Mouse (Mus musculus): ENCODE measurements around the gene Pars2. TPM values are rescaled to one million over a fixed set of nuclear protein-coding genes. Genes with fewer than 3 reads are reported as not detected.

Gene Pars2
- polyA plus RNA-seq (2015; fragmentation: Nextera tagmentation; extraction: Ambion mirVana) = 14.6 and 14.8 TPM in 2 replicates

DNA sequence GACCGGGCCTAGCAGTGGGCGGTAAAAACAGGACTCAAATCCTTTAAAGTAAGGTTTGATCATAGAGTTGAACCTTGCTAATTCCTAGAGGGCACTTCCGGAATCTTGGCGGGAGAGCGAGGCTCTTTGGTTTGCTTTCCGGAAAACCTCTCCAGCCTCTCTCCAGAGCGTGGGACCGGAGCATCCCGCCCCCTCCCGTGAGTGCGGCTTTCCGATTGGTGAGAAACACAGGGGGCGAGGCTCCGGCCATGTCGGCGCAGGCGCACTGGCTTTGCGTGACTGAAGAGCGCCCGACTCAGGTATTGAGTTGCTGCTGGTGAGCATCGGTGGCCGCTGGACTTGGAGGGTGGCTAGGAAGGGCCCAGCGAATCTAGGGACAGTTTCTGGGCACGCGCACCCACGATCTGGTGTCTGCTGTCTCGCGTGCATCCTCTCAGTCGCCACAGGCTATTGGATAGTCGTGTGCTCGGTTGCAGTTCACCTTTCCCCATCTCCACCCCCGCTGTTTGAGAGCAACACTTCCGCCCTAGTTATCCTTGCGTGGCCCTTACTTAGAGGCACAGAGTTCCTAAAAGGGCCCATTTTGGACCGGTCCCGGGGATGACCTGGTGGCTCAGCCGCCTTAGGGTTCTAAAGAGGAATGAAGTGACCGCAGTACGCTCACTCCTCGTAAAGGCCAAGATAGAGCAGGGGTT, at the start of gene Pars2:
Pars2 (plus strand) TSS at position 237 of the 695 bp plus-strand sequence.
- 3% methylated on average over 40 of the region's 40 CpGs for WGBS

DNA sequence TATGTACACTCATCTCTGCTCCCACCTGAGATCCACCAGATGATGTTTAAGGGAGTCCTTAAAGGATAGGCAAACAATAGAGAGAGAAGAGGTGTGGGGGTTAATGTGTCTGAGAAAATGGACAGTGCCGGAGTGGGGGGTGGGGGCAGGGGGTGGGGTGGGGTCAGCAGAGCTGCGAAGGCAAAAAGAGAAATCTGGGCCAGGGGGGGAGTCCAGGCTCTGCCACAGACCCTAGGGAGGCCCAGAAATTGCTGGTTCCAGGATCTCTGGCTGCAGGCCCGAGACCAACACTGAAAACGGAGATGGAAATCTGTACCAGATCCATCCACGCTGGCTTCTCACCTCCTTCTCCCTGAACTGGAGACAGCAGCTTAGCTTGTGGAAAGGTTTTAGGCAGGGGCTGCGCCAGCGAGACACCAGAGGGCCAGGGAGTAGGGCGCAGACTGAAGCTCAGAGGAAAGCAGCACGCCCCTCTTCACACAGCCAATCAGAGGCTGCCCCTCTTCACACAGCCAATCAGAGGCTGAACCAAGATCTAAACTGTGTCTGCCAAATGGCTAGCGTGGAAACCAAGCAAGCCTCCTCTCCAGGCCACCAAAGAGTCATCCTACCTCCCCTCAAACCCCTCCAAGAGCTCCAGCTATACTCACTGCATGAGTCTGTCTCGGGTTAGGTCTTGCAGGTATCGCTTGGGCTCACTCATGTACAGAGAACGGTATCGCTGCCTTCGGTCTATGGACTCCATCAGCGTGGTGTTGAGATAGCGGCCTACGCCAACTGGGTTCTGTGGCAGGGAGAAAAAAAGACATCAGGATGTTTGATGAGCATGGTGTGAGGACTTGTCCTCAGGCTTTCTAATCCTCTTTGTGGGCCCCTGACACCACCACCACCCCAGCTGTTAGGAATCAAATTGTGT, 44.0 kb upstream of the Pars2 start:
- 0 out of 2 replicates have a peak overlapping the region, but pooled peaks have one; percentile 11 for H3K9ac ChIP-seq
- H3K27ac ChIP-seq = no peak overlapping the region
- WGBS = 41% methylated on average over 18 of the region's 18 CpGs
- H3K4me2 ChIP-seq = peak overlapping the region; percentile 48
- no peaks in the 10 kb centered on the region for H3K36me3 ChIP-seq
- H3K27me3 ChIP-seq = no peaks in the 10 kb centered on the region
- ATAC-seq (ENCODE audit: insufficient number of reproducible peaks, insufficient read depth, low FRiP score, low TSS enrichment, low read depth) = peak; percentile 83
- H3K4me1 ChIP-seq = peaks cover 8% of the 10 kb centered on the region
- peak overlapping the region; percentile 10; the same call in 1 of the 2 replicates for H3K4me3 ChIP-seq
- no peaks in the 10 kb centered on the region for H3K9me3 ChIP-seq

More for the DNA sequence above, at the start of gene Pars2:
- Histone ChIP-seq H3K4me1 (peaks cover 15% of the 10 kb centered on the region), H3K4me3 (peak within 1 kb of the TSS; percentile 75), H3K36me3 (peaks cover 30% of the 10 kb centered on the region), H3K9ac (peak within 1 kb of the TSS; percentile 87), H3K4me2 (peak within 1 kb of the TSS; percentile 90), H3K27ac (peak within 1 kb of the TSS; percentile 82), H3K9me3 (no peaks in the 10 kb centered on the region), H3K27me3 (peaks cover 21% of the 10 kb centered on the region; the same call in 1 of the 2 replicates)
- ATAC-seq (ENCODE audit: insufficient number of reproducible peaks, insufficient read depth, low FRiP score, low TSS enrichment, low read depth) = peak; percentile 97

DNA sequence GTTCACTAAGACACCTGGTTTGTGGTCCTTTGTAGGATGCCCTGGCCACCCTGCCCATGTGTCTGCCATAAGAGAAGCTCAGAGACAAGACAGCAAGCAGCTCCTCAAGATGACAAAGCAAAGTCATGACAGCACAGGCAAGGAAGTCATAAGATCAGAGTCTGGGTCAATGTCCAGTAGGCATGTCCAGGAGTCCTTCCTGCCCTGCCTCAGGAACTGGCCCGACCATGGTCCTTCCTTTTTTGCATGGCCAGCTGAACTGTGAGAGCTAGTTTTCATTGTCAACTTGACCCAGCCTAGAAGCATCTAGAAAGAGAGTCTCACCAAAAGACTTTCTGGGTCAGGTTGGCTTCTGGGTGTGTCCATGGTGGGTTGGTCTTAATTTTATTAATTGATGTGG, 43.0 kb upstream of the Pars2 start:
- no peaks in the 10 kb centered on the region for H3K36me3 ChIP-seq
- no peak overlapping the region for H3K4me3 ChIP-seq
- no peak for ATAC-seq (ENCODE audit: insufficient number of reproducible peaks, insufficient read depth, low FRiP score, low TSS enrichment, low read depth)
- no peaks in the 10 kb centered on the region for H3K9me3 ChIP-seq
- H3K9ac ChIP-seq = no peak overlapping the region
- WGBS = 96% methylated on average over 1 of the region's 1 CpGs
- H3K27me3 ChIP-seq = no peaks in the 10 kb centered on the region
- no peak overlapping the region for H3K4me2 ChIP-seq
- peaks cover 8% of the 10 kb centered on the region for H3K4me1 ChIP-seq
- H3K27ac ChIP-seq = no peak overlapping the region

DNA sequence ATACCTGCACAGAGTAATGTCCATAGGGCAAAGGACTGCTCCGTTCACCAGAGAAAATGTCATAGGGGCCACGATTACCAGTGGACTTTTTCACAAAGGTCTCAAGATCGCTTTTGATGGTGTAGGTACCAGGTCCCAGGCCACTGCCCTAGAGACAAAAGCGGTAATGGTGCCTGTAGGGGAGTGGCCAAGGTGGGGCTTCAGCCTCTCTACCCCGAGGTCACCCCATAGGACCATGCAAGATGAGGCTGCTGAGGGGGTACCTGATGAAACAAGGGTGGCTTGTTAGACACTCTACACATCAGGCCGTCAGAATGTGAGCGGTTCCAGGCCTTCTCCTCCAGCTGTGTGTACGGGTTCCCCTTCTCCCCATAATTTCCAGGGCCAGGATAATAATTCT, 37.8 kb upstream of the Pars2 start:
- no peak for ATAC-seq (ENCODE audit: insufficient number of reproducible peaks, insufficient read depth, low FRiP score, low TSS enrichment, low read depth)
- Histone ChIP-seq H3K9ac (no peak overlapping the region), H3K4me3 (no peak overlapping the region), H3K9me3 (no peaks in the 10 kb centered on the region), H3K27ac (no peak overlapping the region), H3K36me3 (no peaks in the 10 kb centered on the region), H3K4me2 (no peak overlapping the region), H3K4me1 (peaks cover 13% of the 10 kb centered on the region), H3K27me3 (peaks cover 10% of the 10 kb centered on the region)
- 73% methylated on average over 8 of the region's 8 CpGs for WGBS

DNA sequence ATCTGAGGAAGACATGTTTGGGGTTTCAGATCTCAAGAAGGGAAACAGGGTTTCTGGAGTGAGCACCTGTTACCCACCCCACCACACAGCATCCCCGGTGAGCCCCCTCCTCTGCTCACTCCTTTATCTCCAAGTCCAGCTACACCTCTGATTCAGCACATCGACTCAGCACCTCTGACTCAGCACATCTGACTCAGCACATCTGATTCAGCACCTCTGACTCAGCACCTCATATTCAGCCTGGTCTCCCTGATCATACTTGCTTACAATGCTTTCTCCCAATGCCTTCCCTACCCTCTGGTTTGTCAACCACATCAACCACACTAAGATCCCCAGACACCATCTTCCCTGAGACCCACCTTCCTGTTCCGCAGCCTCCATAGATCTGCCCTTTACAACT, 37.3 kb upstream of the Pars2 start:
- Histone ChIP-seq H3K9me3 (no peaks in the 10 kb centered on the region), H3K27me3 (peaks cover 10% of the 10 kb centered on the region), H3K27ac (no peak overlapping the region), H3K4me2 (no peak overlapping the region), H3K4me1 (peaks cover 13% of the 10 kb centered on the region), H3K9ac (no peak overlapping the region), H3K36me3 (no peaks in the 10 kb centered on the region), H3K4me3 (no peak overlapping the region)
- 75% methylated on average over 3 of the region's 3 CpGs for WGBS
- ATAC-seq (ENCODE audit: insufficient number of reproducible peaks, insufficient read depth, low FRiP score, low TSS enrichment, low read depth) = no peak

DNA sequence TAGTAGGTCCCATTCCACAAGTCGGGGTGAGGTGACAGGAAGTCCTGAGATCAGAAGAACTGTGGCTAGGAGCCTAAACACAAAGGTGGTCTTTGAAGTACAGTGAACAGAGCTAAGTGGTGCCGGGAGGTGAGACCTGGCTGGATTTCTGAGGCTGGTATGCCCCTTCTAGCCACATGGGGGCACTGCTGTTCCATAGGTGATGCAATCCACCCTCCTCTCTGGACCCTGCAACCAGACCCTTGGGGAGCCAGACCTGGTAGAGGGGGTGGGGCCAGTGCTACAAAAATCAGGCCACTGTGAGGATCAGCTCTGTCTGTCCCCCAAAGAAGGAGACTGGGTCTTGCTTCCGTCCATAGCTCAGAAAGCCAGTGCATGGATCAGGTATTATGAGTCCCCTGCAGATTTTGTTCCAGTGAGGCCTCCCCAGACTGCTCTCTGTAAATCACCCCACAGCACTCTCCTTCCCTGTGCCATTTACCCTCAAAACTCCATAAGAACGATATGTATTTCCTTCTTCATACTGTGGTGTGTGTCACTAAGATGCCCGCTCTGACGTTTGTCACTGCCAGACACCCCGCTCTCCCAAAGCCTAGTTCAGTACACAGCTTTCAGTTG, 36.6 kb upstream of the Pars2 start:
- Histone ChIP-seq H3K4me2 (no peak overlapping the region), H3K27ac (no peak overlapping the region), H3K36me3 (no peaks in the 10 kb centered on the region), H3K9me3 (no peaks in the 10 kb centered on the region), H3K4me1 (peaks cover 13% of the 10 kb centered on the region), H3K27me3 (peaks cover 15% of the 10 kb centered on the region), H3K9ac (no peak overlapping the region), H3K4me3 (no peak overlapping the region)
- WGBS = 42% methylated on average over 7 of the region's 7 CpGs
- ATAC-seq (ENCODE audit: insufficient number of reproducible peaks, insufficient read depth, low FRiP score, low TSS enrichment, low read depth) = no peak

DNA sequence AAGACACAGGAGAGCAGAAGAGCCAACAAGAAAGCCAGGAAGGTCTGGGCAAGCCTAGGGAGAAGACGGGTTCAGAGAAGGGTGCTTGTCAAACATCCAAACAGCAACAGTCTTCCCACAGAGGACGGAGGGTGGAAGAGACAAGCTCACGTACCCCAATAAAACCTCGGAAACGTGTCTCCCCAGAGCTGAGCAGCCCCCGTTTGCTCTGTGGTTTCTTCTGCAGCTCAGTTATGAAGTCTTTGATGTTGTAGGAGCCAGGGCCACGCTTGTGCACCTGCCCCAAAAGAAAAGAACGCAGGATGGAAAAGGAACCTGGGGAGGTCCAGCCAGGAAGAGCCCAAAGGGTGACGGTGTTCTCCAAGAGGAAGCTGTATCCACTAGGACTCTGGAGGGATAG, 36.0 kb upstream of the Pars2 start:
- Histone ChIP-seq H3K4me3 (no peak overlapping the region), H3K36me3 (no peaks in the 10 kb centered on the region), H3K4me2 (no peak overlapping the region), H3K27ac (no peak overlapping the region), H3K27me3 (peaks cover 15% of the 10 kb centered on the region), H3K9ac (no peak overlapping the region), H3K4me1 (peaks cover 13% of the 10 kb centered on the region), H3K9me3 (no peaks in the 10 kb centered on the region)
- 76% methylated on average over 9 of the region's 9 CpGs for WGBS
- ATAC-seq (ENCODE audit: insufficient number of reproducible peaks, insufficient read depth, low FRiP score, low TSS enrichment, low read depth) = no peak

DNA sequence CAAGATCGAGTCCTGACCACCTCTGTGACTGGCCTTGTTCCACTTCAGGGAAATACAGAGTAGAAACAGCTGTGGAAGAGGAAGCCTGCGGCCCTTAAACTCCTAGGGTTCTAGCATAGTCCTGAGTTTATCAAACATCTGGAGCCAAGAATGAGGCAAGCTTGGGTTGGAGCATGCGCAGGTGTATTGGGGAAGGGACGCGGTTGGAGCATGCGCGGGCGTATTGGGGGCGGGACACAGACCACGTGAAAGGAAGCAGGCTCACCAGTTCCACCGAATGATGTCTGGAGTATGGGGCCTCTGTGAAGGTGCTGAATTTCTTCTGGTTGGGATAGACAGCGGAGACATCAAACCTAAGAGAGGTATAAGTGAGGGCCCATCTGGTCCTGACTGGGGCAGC, 35.2 kb upstream of the Pars2 start:
- Histone ChIP-seq H3K9me3 (no peaks in the 10 kb centered on the region), H3K4me2 (no peak overlapping the region), H3K36me3 (no peaks in the 10 kb centered on the region), H3K4me1 (peaks cover 13% of the 10 kb centered on the region), H3K4me3 (no peak overlapping the region), H3K27me3 (peaks cover 15% of the 10 kb centered on the region), H3K9ac (no peak overlapping the region), H3K27ac (no peak overlapping the region)
- 73% methylated on average over 12 of the region's 12 CpGs for WGBS
- ATAC-seq (ENCODE audit: insufficient number of reproducible peaks, insufficient read depth, low FRiP score, low TSS enrichment, low read depth) = no peak

DNA sequence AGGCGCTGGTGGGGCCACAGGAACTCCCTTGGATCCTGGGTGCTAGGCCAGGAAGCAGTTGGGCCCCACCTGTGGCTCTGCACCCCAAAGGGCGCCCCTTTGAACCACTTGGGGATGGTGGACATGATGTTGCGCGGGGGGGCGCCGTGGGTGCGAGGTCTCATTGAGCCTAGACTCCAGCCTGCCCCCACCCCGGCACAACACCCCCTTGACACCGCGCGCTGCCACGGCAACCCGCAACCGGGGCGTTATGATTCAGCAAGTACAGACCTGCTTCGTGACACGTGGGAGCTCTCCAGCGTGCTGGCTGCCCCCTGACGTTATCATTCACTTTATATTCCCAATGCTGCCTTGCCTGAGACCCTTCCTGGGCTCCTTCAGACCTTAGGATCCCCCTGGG, 33.8 kb upstream of the Pars2 start, which contains the start of gene Lexm:
Lexm (minus strand) TSS at position 186 of the 400 bp plus-strand sequence.
- Histone ChIP-seq H3K4me2 (peak within 1 kb of the TSS; percentile 52), H3K4me3 (no peak within 1 kb of the TSS), H3K36me3 (no peaks in the 10 kb centered on the region), H3K9ac (no peak within 1 kb of the TSS), H3K27me3 (peaks cover 28% of the 10 kb centered on the region), H3K27ac (no peak within 1 kb of the TSS), H3K4me1 (peaks cover 17% of the 10 kb centered on the region), H3K9me3 (no peaks in the 10 kb centered on the region)
- WGBS = 1% methylated on average over 15 of the region's 19 CpGs
- no peak for ATAC-seq (ENCODE audit: insufficient number of reproducible peaks, insufficient read depth, low FRiP score, low TSS enrichment, low read depth)

DNA sequence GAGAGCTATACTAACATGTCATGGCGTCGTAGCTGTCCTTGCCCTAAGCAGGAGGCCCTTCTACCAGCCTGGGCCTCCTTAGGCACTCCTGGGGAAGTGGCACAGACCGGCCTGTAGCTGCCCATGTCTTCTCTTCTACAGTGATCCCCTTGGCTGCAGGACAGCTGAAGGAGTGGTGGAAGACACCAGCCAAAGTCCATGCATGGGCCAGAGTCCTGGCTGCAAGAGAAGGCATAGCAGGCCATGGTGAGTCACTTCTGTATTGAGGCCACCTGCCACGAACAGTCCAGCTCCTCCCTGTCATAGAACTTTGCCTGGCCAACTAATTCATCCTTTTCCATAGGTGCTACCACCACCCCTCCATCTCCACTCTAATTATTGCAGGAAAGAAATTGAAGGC, 32.0 kb upstream of the Pars2 start:
- WGBS = 80% methylated on average over 4 of the region's 4 CpGs
- ATAC-seq (ENCODE audit: insufficient number of reproducible peaks, insufficient read depth, low FRiP score, low TSS enrichment, low read depth) = no peak
- no peak overlapping the region for H3K27ac ChIP-seq
- H3K4me1 ChIP-seq = peaks cover 20% of the 10 kb centered on the region
- H3K36me3 ChIP-seq = no peaks in the 10 kb centered on the region
- H3K4me3 ChIP-seq = no peak overlapping the region
- H3K9me3 ChIP-seq = no peaks in the 10 kb centered on the region
- peaks cover 46% of the 10 kb centered on the region for H3K27me3 ChIP-seq
- H3K9ac ChIP-seq = no peak overlapping the region
- H3K4me2 ChIP-seq = no peak overlapping the region

DNA sequence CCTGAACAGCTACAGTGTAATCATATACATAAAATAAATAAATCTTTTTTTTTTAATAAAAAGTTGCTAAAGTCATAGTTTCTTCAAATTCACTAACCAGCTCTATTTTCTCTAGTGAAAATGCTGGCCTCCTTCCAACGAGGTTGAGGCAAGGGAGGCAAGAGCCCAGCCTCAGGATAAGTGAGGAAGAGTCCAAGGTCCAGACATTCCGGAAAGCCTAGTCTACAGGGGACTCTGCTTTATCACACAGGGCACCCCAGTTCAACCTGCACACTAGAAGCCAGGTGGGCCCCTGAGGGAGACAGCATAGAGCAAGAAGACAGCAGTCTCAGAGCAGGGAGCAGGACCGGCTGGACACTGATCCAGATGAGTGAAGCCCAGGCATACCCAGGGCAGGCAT, 29.4 kb upstream of the Pars2 start:
- no peaks in the 10 kb centered on the region for H3K9me3 ChIP-seq
- H3K27me3 ChIP-seq = peaks cover 64% of the 10 kb centered on the region
- H3K4me1 ChIP-seq = peaks cover 14% of the 10 kb centered on the region
- no peaks in the 10 kb centered on the region for H3K36me3 ChIP-seq
- H3K4me3 ChIP-seq = no peak overlapping the region
- H3K27ac ChIP-seq = no peak overlapping the region
- WGBS = 70% methylated on average over 3 of the region's 3 CpGs
- H3K4me2 ChIP-seq = no peak overlapping the region
- ATAC-seq (ENCODE audit: insufficient number of reproducible peaks, insufficient read depth, low FRiP score, low TSS enrichment, low read depth) = no peak
- H3K9ac ChIP-seq = no peak overlapping the region
